Mouse (Mus musculus) layer of hippocampus, adult 2 months (tissue): ENCODE results near the gene Prss36. TPM values are rescaled to one million over a fixed set of nuclear protein-coding genes. Genes with fewer than 3 reads are reported as not detected.
A peak's percentile ranks its signal among the peaks of the same experiment; 100 is the strongest.
"Not testable (repeated sequence)": the region's sequence is repeated elsewhere in the genome, so short reads cannot be mapped to it uniquely, and the experiment has no call there.

ENCODE experiments used
- DNase-seq, 2 experiments: peaks; one replicate each; pipeline ENCODE4 v3.0.0; 2022; ENCODE audit warnings: low spot score in 2 of 2
- H3K27ac ChIP-seq: fragments of 200-600 bp; 2 replicates; pipeline ENCODE4 v1.8.1; 2022
- H3K4me3 ChIP-seq: fragments of 200-600 bp; 2 replicates; pipeline ENCODE4 v1.8.1; 2022; ENCODE audit warnings: mild to moderate bottlenecking
- CTCF ChIP-seq: fragments of 200-600 bp; conservative IDR thresholded peaks from 2 replicates; pipeline ENCODE4 v1.8.1; 2022; ENCODE audit warnings: antibody characterized with exemption, mild to moderate bottlenecking, moderate library complexity
- total RNA-seq, 2 experiments: library from RNA; stranded (reverse); gene quantifications; 2 replicates each; pipeline ENCODE4 v1.2.3; 2021

Gene Prss36
- total RNA-seq, 2 experiments from 2014 or later: 9.7 to 10.6 TPM

DNA sequence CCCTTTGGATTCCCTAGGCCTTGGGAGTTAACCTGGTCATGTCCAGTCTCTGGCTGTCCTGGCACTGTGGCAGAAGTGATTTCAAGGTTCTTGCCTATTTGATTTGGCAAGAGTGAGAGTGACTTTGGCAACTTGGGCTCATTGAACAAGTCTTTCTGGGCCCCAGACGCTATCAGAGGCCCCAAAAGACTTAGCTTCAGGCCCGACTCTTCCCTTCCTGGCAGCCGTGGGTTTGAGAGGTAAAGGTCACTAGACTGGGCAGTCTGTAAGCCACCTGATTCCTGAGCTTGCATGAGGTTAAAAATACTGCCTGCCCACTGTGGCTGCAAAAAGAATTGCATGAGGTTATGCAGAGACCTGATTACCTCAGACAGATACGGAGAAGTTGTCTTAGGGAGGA, 37.9 kb downstream of the Prss36 start:
- Histone ChIP-seq H3K4me3 (no peak overlapping the region), H3K27ac (no peak overlapping the region)
- TF ChIP-seq CTCF: no peak
- no peak for DNase-seq

DNA sequence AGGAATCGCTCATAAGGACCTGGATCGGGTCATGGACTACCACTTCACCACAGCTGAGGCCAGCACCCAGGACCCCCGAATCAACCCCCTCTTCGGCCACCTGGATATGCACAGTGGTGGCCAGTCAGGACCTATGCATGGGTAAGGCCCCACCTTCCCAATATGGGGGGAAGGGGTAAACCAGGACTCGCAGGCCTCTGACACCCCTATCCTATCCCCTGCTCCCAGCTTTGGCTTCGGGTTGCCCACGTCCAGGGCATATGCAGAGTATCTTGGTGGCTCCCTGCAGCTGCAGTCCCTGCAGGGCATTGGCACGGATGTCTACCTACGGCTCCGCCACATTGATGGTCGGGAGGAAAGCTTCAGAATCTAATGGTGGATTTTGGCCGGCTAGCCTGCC, 38.6 kb downstream of the Prss36 start:
- no peak for DNase-seq

DNA sequence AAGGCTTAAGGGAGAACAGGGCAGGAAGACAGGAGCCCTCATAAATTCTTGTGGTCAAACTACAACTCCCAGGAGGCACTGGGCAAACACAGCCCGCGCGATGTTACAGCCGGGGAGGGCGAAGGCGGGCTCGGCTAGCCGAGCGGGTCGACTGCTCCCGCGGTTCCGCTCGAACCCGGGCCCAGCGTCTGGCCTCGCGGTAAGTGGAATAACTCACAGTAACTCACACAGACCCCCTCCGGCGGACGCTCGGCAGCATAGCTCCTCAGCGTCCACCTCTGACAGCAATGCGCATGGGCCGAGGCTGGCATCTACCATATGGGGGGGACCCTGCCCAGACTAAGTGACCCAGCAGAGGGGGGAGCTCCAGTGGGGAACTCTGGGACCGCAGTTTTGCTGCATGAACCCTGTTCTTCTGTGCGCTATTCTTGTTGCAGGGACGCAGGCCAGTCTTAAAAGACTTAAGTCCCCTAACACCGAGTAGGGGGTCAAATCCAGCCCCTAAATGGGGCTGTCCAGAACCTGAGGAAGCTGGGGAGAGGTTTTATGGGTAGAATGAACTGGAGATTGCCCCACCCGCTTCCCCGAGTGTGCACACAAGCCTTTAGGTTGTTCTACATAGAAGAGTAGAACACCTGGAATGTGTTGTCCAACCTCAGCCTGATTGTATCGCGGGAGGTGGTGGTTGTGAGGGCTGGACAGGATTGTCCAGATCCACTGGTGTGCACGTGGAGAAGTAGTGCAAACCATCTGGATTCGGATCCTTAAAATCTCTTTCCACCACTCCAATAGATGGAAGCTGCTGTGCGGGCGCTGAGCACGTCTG, 42.3 kb downstream of the Prss36 start, which contains the start of gene Bckdk:
Gene Bckdk (plus strand): TSS at position 112 of the 826 bp plus-strand sequence.
- peak; percentile 48 for TF ChIP-seq CTCF
- peak within 1 kb of the TSS; percentile 93 for H3K4me3 ChIP-seq
- peak within 1 kb of the TSS; percentile 95 for H3K27ac ChIP-seq
- peak; percentile 80 for DNase-seq

More for the DNA sequence above, 38.6 kb downstream of the Prss36 start:
- no peak overlapping the region for H3K4me3 ChIP-seq
- TF ChIP-seq CTCF: no peak
- no peak overlapping the region for H3K27ac ChIP-seq

DNA sequence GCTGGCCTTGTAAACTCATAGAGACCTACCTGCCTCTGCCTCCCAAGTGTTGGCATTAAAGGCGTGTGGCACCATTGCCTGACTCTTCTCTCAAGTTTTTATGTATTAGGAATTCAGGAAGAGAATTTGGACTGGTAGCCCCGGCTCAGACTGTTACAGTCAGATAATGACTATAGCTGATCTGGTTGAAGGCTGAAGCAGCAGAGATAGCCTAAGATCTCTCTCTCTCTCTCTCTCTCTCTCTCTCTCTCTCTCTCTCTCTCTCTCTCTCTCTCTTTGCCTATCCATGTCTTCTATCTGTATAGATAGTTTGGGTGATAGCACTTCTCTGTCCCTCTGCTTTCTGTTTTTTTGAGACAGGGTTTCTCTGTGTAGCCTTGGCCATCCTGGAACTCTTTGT, 44.8 kb downstream of the Prss36 start:
- no peak for TF ChIP-seq CTCF
- H3K27ac ChIP-seq: no peak overlapping the region
- H3K4me3 ChIP-seq: no peak overlapping the region
- no peak for DNase-seq

DNA sequence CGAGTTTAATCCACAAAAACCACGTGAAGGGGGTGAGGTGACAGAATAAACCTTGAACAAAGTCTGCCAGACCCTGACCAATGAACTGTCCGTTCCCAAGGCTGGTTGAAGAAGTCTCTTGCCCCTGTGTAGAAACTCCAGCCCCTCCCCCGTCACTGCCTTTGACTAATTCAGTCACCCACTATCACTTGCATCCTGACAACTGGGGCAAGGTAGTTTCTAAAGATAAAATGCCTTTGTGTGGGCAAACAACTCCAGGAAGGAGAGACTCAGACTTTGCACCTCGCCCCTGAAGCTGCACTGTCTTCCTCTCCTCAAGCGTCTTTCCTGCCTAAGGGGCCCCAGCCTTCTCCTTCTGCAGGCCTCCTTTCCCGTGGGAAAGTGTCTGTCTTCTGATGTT, 46.5 kb downstream of the Prss36 start:
- TF ChIP-seq CTCF: no peak
- Histone ChIP-seq H3K4me3 (no peak overlapping the region), H3K27ac (no peak overlapping the region)
- no peak for DNase-seq

DNA sequence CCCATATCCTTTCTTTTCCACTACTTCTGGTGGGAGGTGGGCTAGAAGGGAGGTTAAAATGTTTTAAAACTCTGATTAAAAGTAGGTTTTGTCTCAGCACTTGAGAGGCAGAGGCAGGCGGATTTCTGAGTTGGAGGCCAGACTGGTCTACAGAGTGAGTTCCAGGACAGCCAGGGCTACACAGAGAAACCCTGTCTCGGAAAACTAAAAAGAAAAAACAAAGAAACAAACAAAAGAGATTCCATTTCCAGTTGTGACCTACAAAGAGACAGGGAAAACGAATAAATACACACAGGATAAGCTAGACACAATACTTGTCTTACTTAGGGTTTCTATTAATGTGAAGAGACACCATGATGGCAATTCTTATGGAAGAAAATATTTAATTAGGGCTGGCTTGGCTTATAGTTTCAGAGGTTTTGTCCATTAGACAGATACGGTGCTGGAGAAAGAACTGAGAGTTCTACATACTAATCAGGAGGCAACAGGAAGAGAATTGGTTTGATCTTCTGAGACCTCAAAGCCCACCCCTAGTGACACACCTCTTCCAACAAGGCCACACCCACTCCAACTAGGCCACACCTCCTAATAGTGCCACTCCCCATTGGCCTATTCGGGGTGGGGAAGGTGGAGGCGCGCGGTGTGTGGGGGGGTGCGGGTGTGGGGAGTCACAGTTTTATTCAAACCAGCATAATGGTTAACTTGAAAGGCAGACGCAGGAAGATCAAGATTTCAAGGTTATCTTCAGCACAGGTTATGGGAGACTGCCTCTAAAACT, 48.2 kb downstream of the Prss36 start:
- no peak overlapping the region for H3K4me3 ChIP-seq
- no peak overlapping the region for H3K27ac ChIP-seq
- no peak for TF ChIP-seq CTCF
- no peak for DNase-seq

DNA sequence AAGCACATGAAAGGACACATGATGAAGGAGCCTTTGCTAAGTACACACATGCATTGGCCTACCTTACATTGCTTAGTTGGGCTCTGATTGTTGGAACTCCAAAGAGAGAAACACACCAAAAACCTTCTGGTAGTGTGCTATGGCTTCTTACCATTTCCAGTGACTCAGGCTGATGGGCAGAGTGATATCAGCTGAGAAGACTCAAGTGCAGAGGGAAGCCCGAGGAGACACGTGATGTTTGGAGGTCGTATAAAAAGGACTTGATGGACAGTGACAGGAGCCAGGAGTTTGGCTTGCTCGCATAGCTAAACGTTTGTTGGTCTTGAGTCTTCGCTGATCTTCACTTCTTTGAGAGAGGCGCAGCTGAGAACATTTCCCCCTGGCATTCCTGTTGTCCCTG, 49.0 kb downstream of the Prss36 start:
- no peak for DNase-seq
- Histone ChIP-seq H3K4me3 (no peak overlapping the region), H3K27ac (no peak overlapping the region)
- no peak for TF ChIP-seq CTCF

DNA sequence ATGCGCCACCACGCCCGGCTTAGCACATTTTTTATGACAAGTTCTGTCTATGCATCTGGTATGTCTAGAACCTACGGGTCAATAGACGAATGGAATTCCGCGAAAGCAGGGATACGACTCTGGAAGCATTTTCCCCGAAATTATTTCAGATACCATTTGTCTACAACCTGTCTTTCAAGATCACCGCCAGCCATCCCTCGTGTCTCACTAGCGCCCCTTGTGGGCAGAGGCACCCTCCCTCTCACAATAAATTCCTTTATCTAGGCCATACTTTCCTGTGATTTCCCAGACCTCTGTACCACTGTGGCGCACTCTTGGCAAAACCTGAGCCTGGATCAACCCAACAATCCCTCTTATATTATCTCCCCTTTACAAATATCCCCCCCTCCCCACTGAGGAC, 50.1 kb downstream of the Prss36 start:
- Histone ChIP-seq H3K4me3 (no peak overlapping the region), H3K27ac (no peak overlapping the region)
- DNase-seq: peak; percentile 39 to 62
- TF ChIP-seq CTCF: peak; percentile 86

DNA sequence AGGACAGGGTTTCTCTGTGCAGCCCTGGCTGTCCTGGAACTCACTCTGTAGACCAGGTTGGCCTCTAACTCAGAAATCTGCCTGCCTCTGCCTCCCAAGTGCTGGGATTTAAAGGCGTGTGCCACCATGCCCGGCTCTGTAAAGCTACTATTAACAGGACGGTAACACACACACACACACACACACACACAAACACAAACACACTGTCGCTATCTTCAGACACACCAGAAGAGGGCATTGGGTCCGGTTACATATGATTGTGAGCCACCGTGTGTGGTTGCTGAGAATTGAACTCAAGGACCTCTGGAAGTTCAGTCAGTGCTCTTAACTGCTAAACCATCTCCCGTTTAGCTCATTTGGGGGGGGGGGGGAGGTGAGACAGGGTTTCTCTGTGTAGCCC, 50.6 kb downstream of the Prss36 start:
- not testable (repeated sequence) for DNase-seq
- H3K4me3 ChIP-seq: peak overlapping the region; percentile 65; the same call in 1 of the 2 replicates
- H3K27ac ChIP-seq: peak overlapping the region; percentile 69; the same call in 1 of the 2 replicates

DNA sequence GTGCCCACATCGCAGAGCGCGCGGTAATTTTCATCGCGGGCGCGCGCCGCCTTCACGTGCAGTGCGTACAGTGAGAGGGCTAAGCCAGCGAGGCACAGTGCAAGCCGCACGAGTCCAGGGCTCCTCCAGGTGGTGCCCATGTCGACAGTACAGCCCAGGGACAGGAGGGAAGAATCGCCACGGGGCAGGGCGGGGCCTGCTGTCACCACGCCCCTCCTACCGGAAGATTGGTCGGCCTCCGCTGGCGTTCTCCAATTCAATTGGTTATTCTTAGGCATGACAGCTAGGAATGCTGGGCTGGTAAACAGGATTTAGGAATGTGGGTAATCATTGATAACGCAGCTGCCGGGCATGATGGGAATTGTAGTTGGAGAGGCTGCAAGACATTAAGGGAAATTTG, 51.1 kb downstream of the Prss36 start, which contains the start of the genes Gm21974 and Vkorc1:
Gene Gm21974 (minus strand): TSS at position 13 of the 400 bp plus-strand sequence.
Gene Vkorc1 (minus strand): TSS at position 176 of the 400 bp plus-strand sequence.
- H3K27ac ChIP-seq: peak within 1 kb of the TSS; percentile 86

DNA sequence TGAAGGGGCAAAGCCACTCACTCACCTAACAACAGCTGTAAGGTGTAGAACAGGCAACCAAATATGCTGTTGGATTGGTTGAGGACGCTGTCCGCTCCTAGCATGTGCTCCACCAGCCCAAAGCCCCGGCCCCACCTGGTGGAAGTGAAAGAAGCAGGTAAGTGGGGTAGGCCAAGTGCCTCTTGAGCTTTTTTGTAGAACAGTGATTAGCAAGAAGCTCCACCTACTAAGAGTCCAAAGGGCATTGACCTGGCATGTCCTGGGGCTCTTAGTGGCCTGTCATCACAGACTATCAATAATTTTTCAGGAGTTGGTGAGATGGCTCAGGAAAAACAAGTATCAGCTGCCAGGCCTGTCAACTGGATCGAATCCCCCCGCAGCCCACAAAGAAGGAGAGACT, 52.0 kb downstream of the Prss36 start:
- no peak for DNase-seq
- Histone ChIP-seq H3K4me3 (peak overlapping the region; percentile 65), H3K27ac (no peak overlapping the region)
- TF ChIP-seq CTCF: no peak

More for the DNA sequence above, 51.1 kb downstream of the Prss36 start, which contains the start of the genes Gm21974 and Vkorc1:
- peak; percentile 92 to 96 for DNase-seq
- H3K4me3 ChIP-seq: peak within 1 kb of the TSS; percentile 65
- peak; percentile 54 for TF ChIP-seq CTCF

DNA sequence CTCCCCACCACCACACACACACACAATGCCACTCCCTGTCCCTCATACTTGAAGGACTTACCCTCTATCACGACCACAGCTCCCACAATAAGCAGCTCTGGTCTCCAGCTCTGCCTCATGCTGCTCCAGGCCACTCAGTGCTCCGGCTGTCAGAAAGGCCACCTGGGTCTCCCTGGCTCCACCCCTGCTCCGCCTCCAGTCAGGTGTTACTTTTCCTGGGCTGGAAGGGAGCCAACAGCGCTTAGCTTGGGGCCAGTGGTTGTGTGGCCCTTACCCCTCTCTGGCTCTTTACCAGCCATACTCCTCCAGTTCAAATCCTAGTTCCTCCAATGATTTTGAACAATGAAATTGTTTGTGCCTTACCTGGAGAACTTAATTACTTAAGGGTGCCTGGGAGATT, 55.7 kb downstream of the Prss36 start, which contains the start of gene Prss53:
Gene Prss53 (minus strand): TSS at position 173 of the 400 bp plus-strand sequence.
- no peak for DNase-seq
- Histone ChIP-seq H3K4me3 (no peak within 1 kb of the TSS), H3K27ac (no peak within 1 kb of the TSS)
- no peak for TF ChIP-seq CTCF

DNA sequence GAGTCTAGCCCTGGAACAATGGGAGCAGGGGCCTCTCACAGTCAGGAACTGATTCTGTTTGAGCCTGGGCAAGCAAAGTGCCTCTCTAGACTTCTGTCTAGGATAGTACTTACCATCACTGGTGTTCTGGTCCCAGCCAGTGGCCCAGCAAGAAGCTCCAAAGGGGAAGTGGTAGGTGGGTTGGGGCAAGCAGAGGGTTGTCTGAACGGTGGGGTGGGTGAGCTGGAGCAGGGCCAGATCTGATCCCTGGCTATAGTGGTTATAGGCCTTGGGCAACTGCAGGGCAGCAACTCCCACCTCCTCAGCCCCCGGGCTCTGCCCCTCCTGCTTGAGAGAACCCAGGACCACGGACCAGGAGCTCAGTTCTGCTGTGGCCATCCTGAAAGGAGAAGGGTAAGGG, 57.7 kb downstream of the Prss36 start:
- TF ChIP-seq CTCF: no peak
- Histone ChIP-seq H3K4me3 (no peak overlapping the region), H3K27ac (no peak overlapping the region)
- DNase-seq: no peak
